Mouse (Mus musculus) testis, adult 2 months (tissue): ENCODE data around the gene Nr2c2ap.

Source experiments
- CTCF ChIP-seq: fragments of 200-500 bp; IDR thresholded peaks from 2 replicates; pipeline ENCODE4 v1.5.1; 2012; ENCODE audit warnings: low read depth, mild to moderate bottlenecking, inconsistent platforms, low read length, moderate library complexity; ENCODE audit not compliant: control insufficient read depth, insufficient read depth, insufficient replicate concordance
- POLR2A ChIP-seq: fragments of 200-500 bp; IDR thresholded peaks from 2 replicates; pipeline ENCODE4 v1.6.1; 2012; ENCODE audit warnings: low read depth, mild to moderate bottlenecking, inconsistent platforms, low read length, moderate library complexity; ENCODE audit not compliant: control insufficient read depth

- TF ChIP-seq CTCF (no peak), POLR2A (no peak)
Measured at GRCm38 (mm10) chr8:70157240-70157800, 26.2 kb downstream of the Nr2c2ap start.
